Mouse (Mus musculus) ES-Bruce4 (cell line): ENCODE measurements around the gene Ddo.

Experiments used
- CTCF ChIP-seq: IDR thresholded peaks from one replicate; pipeline ENCODE4 v1.8.1; 2011; ENCODE audit warnings: low read depth, low read length
- EP300 ChIP-seq: IDR thresholded peaks from 2 replicates; pipeline ENCODE4 v1.6.1; 2011; ENCODE audit warnings: low read depth, low read length; ENCODE audit not compliant: insufficient read depth
- POLR2A ChIP-seq: IDR thresholded peaks from one replicate; pipeline ENCODE4 v1.8.1; 2011; ENCODE audit warnings: low read length; ENCODE audit not compliant: insufficient read depth

GRCm38 (mm10) chr10:40687407-40687806 lies 57.6 kb downstream of the Ddo start:
- TF ChIP-seq CTCF (no peak), EP300 (no peak), POLR2A (no peak)
